Mouse (Mus musculus) thymus, postnatal 10 days (tissue): Measurements from ENCODE around the gene Psme4.
A peak's percentile ranks its signal among the peaks of the same experiment; 100 is the strongest.

ENCODE experiments used
- DNase-seq, 2 experiments: peaks; one replicate each; pipeline ENCODE4 v3.0.0; 2021; ENCODE audit warnings: low spot score in 2 of 2

The Psme4 gene

GRCm38 (mm10) chr11:30786230-30786983 is 14.9 kb downstream of the Psme4 start:
- no peak for DNase-seq

- no peak for DNase-seq
Measured at GRCm38 (mm10) chr11:30792680-30793079, 21.2 kb downstream of the Psme4 start.

- DNase-seq = no peak
Measured at GRCm38 (mm10) chr11:30793753-30794152, 22.2 kb downstream of the Psme4 start.

- DNase-seq = no peak
Measured at GRCm38 (mm10) chr11:30797236-30797635, 25.7 kb downstream of the Psme4 start.

- peak in 1 of 2 experiments; percentile 49 for DNase-seq
Measured at GRCm38 (mm10) chr11:30799496-30799895, 28.0 kb downstream of the Psme4 start.

- DNase-seq = no peak
Measured at GRCm38 (mm10) chr11:30800091-30800490, 28.6 kb downstream of the Psme4 start.

- DNase-seq = no peak
Measured at GRCm38 (mm10) chr11:30802421-30802820, 30.9 kb downstream of the Psme4 start.

GRCm38 (mm10) chr11:30821116-30821515 is 49.6 kb downstream of the Psme4 start:
- no peak for DNase-seq

- DNase-seq = no peak
Measured at GRCm38 (mm10) chr11:30838793-30839192, 67.3 kb downstream of the Psme4 start.

- no peak for DNase-seq
Measured at GRCm38 (mm10) chr11:30844355-30844754, 72.8 kb downstream of the Psme4 start.

GRCm38 (mm10) chr11:30872425-30872824 is 100.9 kb downstream of the Psme4 start:
- DNase-seq = no peak

GRCm38 (mm10) chr11:30885171-30885871 is 113.8 kb downstream of the Psme4 start, which contains the start of the genes Gpr75 and Asb3:
Gpr75 (plus strand) TSS chr11:30885358.
Asb3 (plus strand) TSS chr11:30885416.
- DNase-seq = peak in 1 of 2 experiments; percentile 8

- no peak for DNase-seq
Measured at GRCm38 (mm10) chr11:30888153-30888552, 116.6 kb downstream of the Psme4 start.

GRCm38 (mm10) chr11:30896201-30896600 is 124.7 kb downstream of the Psme4 start:
- DNase-seq = no peak

GRCm38 (mm10) chr11:30899312-30899711 is 127.8 kb downstream of the Psme4 start:
- no peak for DNase-seq

GRCm38 (mm10) chr11:30912311-30912710 is 140.8 kb downstream of the Psme4 start:
- DNase-seq = no peak

GRCm38 (mm10) chr11:30920641-30921040 is 149.1 kb downstream of the Psme4 start:
- DNase-seq = no peak

GRCm38 (mm10) chr11:30923283-30923682 is 151.8 kb downstream of the Psme4 start:
- no peak for DNase-seq

- no peak for DNase-seq
Measured at GRCm38 (mm10) chr11:30928079-30928478, 156.6 kb downstream of the Psme4 start.

GRCm38 (mm10) chr11:30928498-30928897 is 157.0 kb downstream of the Psme4 start:
- no peak for DNase-seq
